Mouse (Mus musculus) megakaryocyte, embryonic 14.5 days (primary cell): ENCODE results near the gene Lgals3.

Source experiments
- FLI1 ChIP-seq: IDR thresholded peaks from 2 replicates; pipeline ENCODE4 v1.6.1; 2012; ENCODE audit warnings: low read length, inconsistent platforms, mixed read lengths
- GATA1 ChIP-seq: IDR thresholded peaks from 3 replicates; pipeline ENCODE4 v1.6.1; 2012; ENCODE audit warnings: mixed read lengths, low read length, inconsistent platforms, borderline replicate concordance

GRCm38 (mm10) chr14:47340231-47340925 lies 27.2 kb upstream of the Lgals3 start:
- TF ChIP-seq GATA1: no peak
- TF ChIP-seq FLI1: no peak
